In genomic region chr10:93889976-93890375, GRCm38 (mm10) we compare ENCODE assay signal across 8 mouse cellular contexts. TPM values are rescaled to one million over a fixed set of nuclear protein-coding genes. Genes with fewer than 3 reads are reported as not detected.
DNase-seq lines count a peak whose midpoint lies in the region; ATAC-seq lines count a peak whose summit lies in the region.

No protein-coding gene starts in this region.

- peak overlapping the region; percentile 97 for H3K9ac ChIP-seq in forebrain, embryonic 13.5 days

- WGBS in forebrain, embryonic 13.5 days, result under 1% methylated on average over 22 of the region's 22 CpGs

- H3K4me3 ChIP-seq in forebrain, embryonic 13.5 days, result peak overlapping the region; percentile 99

- peaks cover 19% of the 10 kb centered on the region for H3K36me3 ChIP-seq in forebrain, embryonic 13.5 days (ENCODE audit: poor library complexity, severe bottlenecking)

- peak overlapping the region; percentile 87 for H3K4me2 ChIP-seq in forebrain, embryonic 13.5 days

- H3K9me3 ChIP-seq in forebrain, embryonic 13.5 days (replicated peaks), result no peaks in the 10 kb centered on the region

- no peaks in the 10 kb centered on the region for H3K27me3 ChIP-seq in forebrain, embryonic 13.5 days

- peak overlapping the region; percentile 93 for H3K27ac ChIP-seq in forebrain, embryonic 13.5 days

- no peak; the same call in 1 of the 2 replicates for ATAC-seq in forebrain, embryonic 13.5 days
- peak; percentile 11; the same call in 1 of the 2 replicates for ATAC-seq in megakaryocyte, adult 5-6 weeks (ENCODE audit: poor library complexity, severe bottlenecking)

- peaks cover 17% of the 10 kb centered on the region for H3K4me1 ChIP-seq in forebrain, embryonic 13.5 days

- peak; percentile 31 for DNase-seq in layer of hippocampus, adult 11-12 months (ENCODE audit: low spot score)
- no peak for DNase-seq in layer of hippocampus, postnatal 36 days
- peak; percentile 78 for DNase-seq in MN1 (ENCODE audit: low spot score)
- peak; percentile 40 to 69 for DNase-seq in layer of hippocampus, adult 18-20 months (ENCODE audit: low spot score in 2 of 2)
- no peak for DNase-seq in ovary, postnatal 10 days (ENCODE audit: low spot score)
- no peak for DNase-seq in adrenal gland, postnatal 4 days (ENCODE audit: low spot score in 2 of 2)

RNA-seq across cellular contexts. Expression of gene Metap2, which starts 6.9 kb away (rescaled TPM):
- total RNA-seq in layer of hippocampus, postnatal 36 days (2021), result 100 to 1,000 TPM; 120 to 127 TPM
- polyA plus RNA-seq in forebrain, embryonic 13.5 days (2015; fragmentation: Nextera tagmentation; extraction: Ambion mirVana), result 194 and 212 TPM in 2 replicates
- 100 to 1,000 TPM; 114 to 116 TPM for total RNA-seq in layer of hippocampus, adult 18-20 months (2021)
- total RNA-seq in megakaryocyte, adult 5-6 weeks (2015), result 158 and 172 TPM in 2 replicates
- total RNA-seq in megakaryocyte, adult 5-6 weeks (2017), result 132 and 146 TPM in 2 replicates
- 100 to 1,000 TPM; 217 to 253 TPM for total RNA-seq in adrenal gland, postnatal 4 days (2021)

RNA-seq across cellular contexts. Expression of gene Usp44, which starts 58.6 kb away (rescaled TPM):
- total RNA-seq in layer of hippocampus, postnatal 36 days (2021), result not detected
- 3.0 and 4.1 TPM in 2 replicates for polyA plus RNA-seq in forebrain, embryonic 13.5 days (2015; fragmentation: Nextera tagmentation; extraction: Ambion mirVana)
- total RNA-seq in layer of hippocampus, adult 18-20 months (2021), result not detected
- 0.09 TPM in 1 of 2 replicates, not detected in the other for total RNA-seq in megakaryocyte, adult 5-6 weeks (2015)
- total RNA-seq in megakaryocyte, adult 5-6 weeks (2017), result 0.41 TPM in 1 of 2 replicates, not detected in the other
- total RNA-seq in adrenal gland, postnatal 4 days (2021), result under 1 TPM; 0.11 to 0.20 TPM

Comparison
In these comparisons a context has a peak if more than half of its experiments do, and no peak if none do; other contexts are left out.
1. DNase-seq: peak in layer of hippocampus, adult 11-12 months (single experiment), MN1 (single experiment) and layer of hippocampus, adult 18-20 months (2 of 2); none in layer of hippocampus, postnatal 36 days (0 of 2), ovary, postnatal 10 days (single experiment) and adrenal gland, postnatal 4 days (0 of 2).